Mouse (Mus musculus) embryonic facial prominence, embryonic 11.5 days (tissue): ENCODE measurements at regions not wholly inside any gene's neighbourhood (a gene's known extent, or its start where the extent isn't known, plus 50 kb on each side); places are given as distances from the start of the nearest gene placed in this dataset.
A peak's percentile ranks its signal among the peaks of the same experiment; 100 is the strongest.
"Not testable (repeated sequence)": the region's sequence is repeated elsewhere in the genome, so short reads cannot be mapped to it uniquely, and the experiment has no call there.

ENCODE experiments used
- ATAC-seq: fragments of 200-750 bp; cut with Nextera tagmentation; replicated peaks from 2 replicates; pipeline ENCODE4 v1.8.0; 2017; ENCODE audit warnings: low read depth; ENCODE audit not compliant: insufficient number of reproducible peaks, low FRiP score, low TSS enrichment
- DNase-seq: peaks from one replicate; pipeline ENCODE4 v3.0.0-alpha.2; 2015; ENCODE audit warnings: low spot score
- H3K27ac ChIP-seq: fragments of 300-500 bp; sonication (generic); replicated peaks from 2 replicates; pipeline ENCODE4 v1.5.1; 2014; ENCODE audit warnings: mild to moderate bottlenecking, low read depth, low read length, control low read depth
- H3K27me3 ChIP-seq: fragments of 300-500 bp; sonication (generic); 2 replicates; pipeline ENCODE4 v1.6.1; 2014; ENCODE audit warnings: mild to moderate bottlenecking, low read length, moderate library complexity, mixed read lengths; ENCODE audit not compliant: control insufficient read depth, insufficient read depth
- H3K36me3 ChIP-seq: fragments of 300-500 bp; sonication (generic); replicated peaks from 2 replicates; pipeline ENCODE4 v1.6.1; 2014; ENCODE audit warnings: low read depth, mild to moderate bottlenecking, low read length, moderate library complexity, mixed read lengths; ENCODE audit not compliant: control insufficient read depth, insufficient read depth
- H3K4me1 ChIP-seq: fragments of 300-500 bp; sonication (generic); 2 replicates; pipeline ENCODE4 v1.6.1; 2014; ENCODE audit warnings: low read length, mixed read lengths; ENCODE audit not compliant: control insufficient read depth, insufficient read depth
- H3K4me2 ChIP-seq: fragments of 300-500 bp; sonication (generic); 2 replicates; pipeline ENCODE4 v1.6.1; 2014; ENCODE audit warnings: low read depth, mild to moderate bottlenecking, control low read depth, low read length, moderate library complexity
- H3K4me3 ChIP-seq: fragments of 300-500 bp; sonication (generic); 2 replicates; pipeline ENCODE4 v1.5.1; 2014; ENCODE audit warnings: low read depth, low read length, control low read depth
- H3K9ac ChIP-seq: fragments of 300-500 bp; sonication (generic); replicated peaks from 2 replicates; pipeline ENCODE4 v1.6.1; 2014; ENCODE audit warnings: mild to moderate bottlenecking, control low read depth, low read length
- H3K9me3 ChIP-seq: fragments of 300-500 bp; sonication (generic); replicated peaks from 2 replicates; pipeline ENCODE4 v1.6.1; 2016; ENCODE audit warnings: mild to moderate bottlenecking, low read length, inconsistent platforms, mixed read lengths; ENCODE audit not compliant: control insufficient read depth
- WGBS: fragments of 180-500 bp; shearing (Covaris S2); extraction: QIAGEN DNeasy Blood & Tissue Kit; methylation state at CpG from one replicate; pipeline ENCODE4 v1.1.7; 2014; 5-methylcytosine and 5-hydroxymethylcytosine counted together

GRCm38 (mm10) chr1:30700399-30701081 is 173.2 kb downstream of the Phf3 start:
- DNase-seq (peak; percentile 65), ATAC-seq (no peak)
- H3K9ac ChIP-seq = no peak overlapping the region
- H3K4me2 ChIP-seq = no peak overlapping the region
- H3K36me3 ChIP-seq = no peaks in the 10 kb centered on the region
- H3K27me3 ChIP-seq = no peaks in the 10 kb centered on the region
- H3K4me1 ChIP-seq = no peaks in the 10 kb centered on the region
- H3K4me3 ChIP-seq = no peak overlapping the region
- H3K9me3 ChIP-seq = no peaks in the 10 kb centered on the region
- 51% methylated on average over 10 of the region's 10 CpGs for WGBS
- no peak overlapping the region for H3K27ac ChIP-seq

GRCm38 (mm10) chr1:30696342-30696741 is 177.4 kb downstream of the Phf3 start:
- no peaks in the 10 kb centered on the region for H3K9me3 ChIP-seq
- no peak for ATAC-seq
- no peaks in the 10 kb centered on the region for H3K4me1 ChIP-seq
- H3K4me3 ChIP-seq = no peak overlapping the region
- no peak overlapping the region for H3K4me2 ChIP-seq
- no peak overlapping the region for H3K9ac ChIP-seq
- no peaks in the 10 kb centered on the region for H3K36me3 ChIP-seq
- DNase-seq = no peak
- no peaks in the 10 kb centered on the region for H3K27me3 ChIP-seq
- H3K27ac ChIP-seq = no peak overlapping the region

- no peak overlapping the region for H3K4me3 ChIP-seq
- 82% methylated on average over 3 of the region's 3 CpGs for WGBS
- no peak overlapping the region for H3K4me2 ChIP-seq
- no peaks in the 10 kb centered on the region for H3K4me1 ChIP-seq
- ATAC-seq (no peak), DNase-seq (no peak)
- H3K36me3 ChIP-seq = no peaks in the 10 kb centered on the region
- H3K9ac ChIP-seq = no peak overlapping the region
- H3K9me3 ChIP-seq = no peaks in the 10 kb centered on the region
- H3K27ac ChIP-seq = no peak overlapping the region
- no peaks in the 10 kb centered on the region for H3K27me3 ChIP-seq
These were observed 188.4 kb downstream of the Phf3 start for GRCm38 (mm10) chr1:30685318-30685717.

GRCm38 (mm10) chr1:30683889-30684288 is 189.8 kb downstream of the Phf3 start:
- H3K4me2 ChIP-seq = no peak overlapping the region
- WGBS = 71% methylated on average over 2 of the region's 2 CpGs
- H3K4me1 ChIP-seq = no peaks in the 10 kb centered on the region
- no peak overlapping the region for H3K4me3 ChIP-seq
- no peak overlapping the region for H3K27ac ChIP-seq
- no peak for DNase-seq
- no peaks in the 10 kb centered on the region for H3K9me3 ChIP-seq
- no peaks in the 10 kb centered on the region for H3K36me3 ChIP-seq
- no peak for ATAC-seq
- no peaks in the 10 kb centered on the region for H3K27me3 ChIP-seq
- no peak overlapping the region for H3K9ac ChIP-seq

GRCm38 (mm10) chr1:30639807-30640206 is 233.9 kb downstream of the Phf3 start:
- Histone ChIP-seq H3K4me2 (no peak overlapping the region), H3K4me3 (no peak overlapping the region), H3K4me1 (no peaks in the 10 kb centered on the region), H3K36me3 (no peaks in the 10 kb centered on the region), H3K9ac (no peak overlapping the region), H3K27ac (no peak overlapping the region), H3K27me3 (no peaks in the 10 kb centered on the region), H3K9me3 (no peaks in the 10 kb centered on the region)
- no peak for DNase-seq
- ATAC-seq = no peak
- 49% methylated on average over 2 of the region's 2 CpGs for WGBS

GRCm38 (mm10) chr1:30632760-30633159 is 241.0 kb downstream of the Phf3 start:
- Histone ChIP-seq H3K4me3 (no peak overlapping the region), H3K9ac (no peak overlapping the region), H3K4me2 (no peak overlapping the region), H3K4me1 (no peaks in the 10 kb centered on the region), H3K27ac (no peak overlapping the region), H3K9me3 (no peaks in the 10 kb centered on the region), H3K36me3 (no peaks in the 10 kb centered on the region), H3K27me3 (no peaks in the 10 kb centered on the region)
- DNase-seq = no peak
- 81% methylated on average over 1 of the region's 1 CpGs for WGBS
- no peak for ATAC-seq

- not testable (repeated sequence) for ATAC-seq, H3K4me3 ChIP-seq
- 89% methylated on average over 5 of the region's 5 CpGs for WGBS
These were observed 245.9 kb downstream of the Phf3 start for GRCm38 (mm10) chr1:30627796-30628195.

GRCm38 (mm10) chr1:30595122-30595730 is 278.5 kb downstream of the Phf3 start:
- H3K9ac ChIP-seq = no peak overlapping the region
- WGBS = 75% methylated on average over 7 of the region's 7 CpGs

More at GRCm38 (mm10) chr1:30627796-30628195, 245.9 kb downstream of the Phf3 start:
- H3K27ac ChIP-seq, H3K4me1 ChIP-seq, H3K27me3 ChIP-seq, H3K9ac ChIP-seq, H3K36me3 ChIP-seq, H3K4me2 ChIP-seq, DNase-seq, H3K9me3 ChIP-seq: not testable (repeated sequence)

More at GRCm38 (mm10) chr1:30595122-30595730, 278.5 kb downstream of the Phf3 start:
- no peaks in the 10 kb centered on the region for H3K9me3 ChIP-seq
- H3K36me3 ChIP-seq = no peaks in the 10 kb centered on the region
- ATAC-seq (no peak), DNase-seq (no peak)
- no peak overlapping the region for H3K4me3 ChIP-seq
- H3K4me1 ChIP-seq = no peaks in the 10 kb centered on the region
- no peaks in the 10 kb centered on the region for H3K27me3 ChIP-seq
- H3K4me2 ChIP-seq = no peak overlapping the region
- H3K27ac ChIP-seq = no peak overlapping the region
